Mouse (Mus musculus): ENCODE measurements at regions not wholly inside any gene's neighbourhood (a gene's known extent, or its start where the extent isn't known, plus 50 kb on each side); places are given as distances from the start of the nearest gene placed in this dataset.
A peak's percentile ranks its signal among the peaks of the same experiment; 100 is the strongest.

DNA sequence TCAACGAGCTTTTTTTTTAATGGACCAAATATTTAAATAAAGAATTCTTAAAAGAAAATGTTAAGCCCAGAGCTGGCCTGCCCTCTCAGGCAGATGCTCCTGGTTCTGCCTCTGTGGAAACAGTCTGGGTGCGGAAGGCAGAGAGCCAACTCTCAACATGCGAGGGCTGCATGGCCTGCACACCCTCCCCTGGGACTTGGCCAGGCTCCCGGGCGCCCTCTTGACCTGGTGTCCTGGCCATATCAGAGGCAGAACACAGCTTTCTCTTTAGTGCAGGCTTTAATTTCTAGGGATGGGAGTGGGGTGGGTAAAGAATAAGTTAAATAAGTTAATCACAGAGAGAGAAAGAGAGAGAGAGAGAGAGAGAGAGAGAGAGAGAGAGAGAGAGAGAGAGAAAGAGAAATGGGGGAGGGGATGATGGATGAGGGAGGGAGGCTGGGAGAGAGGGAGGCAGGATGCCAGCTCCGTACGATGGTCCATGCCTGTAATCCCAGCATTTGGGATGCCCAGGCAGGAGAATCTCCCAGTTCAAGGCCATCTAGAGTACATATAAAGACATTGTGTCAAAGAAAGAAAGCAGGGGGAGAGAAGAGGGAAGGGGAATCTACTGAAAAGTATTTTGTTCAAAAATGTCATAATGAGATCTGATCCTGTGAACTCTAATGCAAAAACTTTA, 123.2 kb upstream of the Plekha5 start:
- peak in 1 of 2 experiments; percentile 60 for DNase-seq (ENCODE audit: low spot score in 2 of 2)

DNA sequence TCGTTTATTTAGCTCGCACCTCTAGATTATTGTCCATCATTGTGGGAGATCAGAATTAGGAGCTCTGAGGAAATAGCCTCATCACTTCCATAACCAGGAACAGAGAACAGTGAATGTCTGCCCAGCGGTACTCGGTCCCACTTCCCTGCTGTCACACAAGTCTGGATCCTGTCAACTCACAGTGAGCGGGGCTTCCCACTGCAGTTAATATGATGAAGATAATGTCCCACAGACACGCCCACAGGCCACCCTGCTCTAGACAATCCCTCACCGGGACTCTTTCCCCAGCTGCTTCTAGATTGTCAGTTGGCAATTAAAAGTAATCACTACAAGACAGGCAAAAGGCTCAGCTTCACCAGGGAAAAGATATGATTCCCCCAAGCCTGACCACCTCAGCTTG, 124.2 kb upstream of the Plekha5 start:
- DNase-seq (ENCODE audit: low spot score in 2 of 2): no peak

DNA sequence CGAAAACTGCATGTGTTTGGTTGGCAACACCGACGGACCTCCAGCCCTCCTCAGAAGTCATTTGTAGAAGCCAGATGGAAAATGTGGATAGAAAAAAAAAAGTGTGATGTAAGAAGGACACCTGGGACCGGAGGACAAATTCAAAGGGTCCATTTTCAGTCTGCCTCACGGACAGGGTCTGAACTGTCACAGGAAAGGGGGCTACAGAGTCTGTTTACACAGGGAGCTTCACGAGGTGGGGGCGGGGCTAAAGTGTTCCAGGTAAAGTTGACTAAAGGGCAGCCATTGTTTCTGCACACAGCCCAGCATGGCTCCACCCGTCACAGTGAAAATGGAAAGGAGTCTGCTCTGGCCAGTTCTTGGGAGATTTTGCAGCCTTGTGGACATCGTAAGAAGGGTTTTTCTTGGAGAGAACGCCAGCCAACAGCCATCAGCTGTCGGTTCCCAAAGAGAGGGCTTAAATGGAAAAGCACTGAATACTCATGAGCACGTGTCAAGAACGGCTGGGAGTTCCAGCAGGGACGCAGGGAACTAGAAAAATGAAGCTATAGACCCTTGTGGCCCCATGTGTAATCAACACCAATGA, 125.8 kb upstream of the Plekha5 start:
- no peak for DNase-seq (ENCODE audit: low spot score in 2 of 2)

DNA sequence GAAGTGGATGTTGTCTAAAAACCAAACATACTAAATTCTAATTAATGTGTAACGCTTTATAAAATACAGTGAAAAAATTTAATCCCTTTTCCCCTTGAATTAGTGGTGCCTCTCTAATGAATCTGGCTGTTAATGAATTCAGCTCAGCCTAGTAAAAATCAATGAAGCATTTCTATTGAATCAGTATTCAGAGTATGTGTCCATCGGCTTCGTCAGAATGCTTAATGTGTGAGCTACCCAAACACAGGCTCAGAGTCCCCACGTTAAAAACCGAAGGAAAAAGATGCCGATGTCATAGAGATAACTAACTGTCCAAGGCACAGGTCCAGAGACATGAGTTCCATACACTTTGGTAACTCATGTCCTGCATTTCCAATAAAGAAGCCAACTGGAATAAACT, 126.3 kb upstream of the Plekha5 start:
- DNase-seq (ENCODE audit: low spot score in 2 of 2): no peak

DNA sequence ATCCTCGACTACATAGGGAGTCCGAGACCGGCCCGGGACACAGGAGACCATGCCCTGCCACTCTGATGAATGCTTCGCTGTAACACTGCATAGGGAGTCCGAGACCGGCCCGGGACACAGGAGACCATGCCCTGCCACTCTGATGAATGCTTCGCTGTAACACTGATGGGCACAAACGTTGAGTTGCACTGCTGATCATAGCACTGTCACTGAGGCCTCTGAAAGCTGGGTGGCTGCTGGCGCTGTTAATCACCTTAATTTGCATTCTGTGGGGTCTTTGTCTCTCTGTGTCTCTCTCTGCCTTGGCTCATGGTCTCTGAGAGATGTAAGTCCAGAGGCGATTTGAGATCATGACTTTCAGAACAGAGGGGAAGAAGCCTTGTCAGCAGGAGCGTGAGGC, 133.7 kb upstream of the Plekha5 start:
- DNase-seq (ENCODE audit: low spot score in 2 of 2): peak in 1 of 2 experiments; percentile 37

DNA sequence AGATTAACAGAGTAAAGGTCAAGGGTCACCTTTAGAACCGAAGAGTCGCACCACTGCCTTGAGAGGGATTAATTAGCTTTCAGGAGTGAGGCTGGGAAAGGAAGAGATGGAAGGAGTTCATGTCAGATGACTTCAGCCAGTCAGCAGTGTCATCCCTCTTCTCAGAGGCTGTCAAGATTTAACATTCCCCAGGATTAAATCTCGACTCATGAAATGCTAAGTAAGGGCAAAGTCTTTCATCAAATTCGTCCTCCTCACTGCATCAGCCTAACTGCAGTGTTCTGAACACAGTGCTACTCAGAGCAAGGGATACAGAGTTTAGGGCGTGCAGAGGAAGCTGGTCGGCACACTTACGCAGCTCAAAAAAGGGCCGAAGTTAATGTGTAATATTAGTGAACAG, 135.1 kb upstream of the Plekha5 start:
- DNase-seq (ENCODE audit: low spot score in 2 of 2): no peak

DNA sequence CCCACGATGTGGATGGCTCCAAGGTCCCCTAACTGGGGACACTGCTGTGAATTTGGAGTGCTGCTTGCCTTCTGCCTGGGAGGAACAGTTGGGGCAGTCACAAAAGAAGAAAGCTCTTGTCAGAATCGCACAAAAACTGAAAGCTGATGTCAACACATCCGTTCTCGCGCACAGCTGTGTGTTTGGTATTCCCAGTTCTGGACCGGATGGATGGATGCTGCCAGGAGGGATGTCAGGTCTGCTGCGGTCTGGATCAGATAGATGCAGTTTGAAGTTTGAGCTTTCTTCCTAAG, 141.6 kb upstream of the Plekha5 start:
- DNase-seq (ENCODE audit: low spot score in 2 of 2): no peak

DNA sequence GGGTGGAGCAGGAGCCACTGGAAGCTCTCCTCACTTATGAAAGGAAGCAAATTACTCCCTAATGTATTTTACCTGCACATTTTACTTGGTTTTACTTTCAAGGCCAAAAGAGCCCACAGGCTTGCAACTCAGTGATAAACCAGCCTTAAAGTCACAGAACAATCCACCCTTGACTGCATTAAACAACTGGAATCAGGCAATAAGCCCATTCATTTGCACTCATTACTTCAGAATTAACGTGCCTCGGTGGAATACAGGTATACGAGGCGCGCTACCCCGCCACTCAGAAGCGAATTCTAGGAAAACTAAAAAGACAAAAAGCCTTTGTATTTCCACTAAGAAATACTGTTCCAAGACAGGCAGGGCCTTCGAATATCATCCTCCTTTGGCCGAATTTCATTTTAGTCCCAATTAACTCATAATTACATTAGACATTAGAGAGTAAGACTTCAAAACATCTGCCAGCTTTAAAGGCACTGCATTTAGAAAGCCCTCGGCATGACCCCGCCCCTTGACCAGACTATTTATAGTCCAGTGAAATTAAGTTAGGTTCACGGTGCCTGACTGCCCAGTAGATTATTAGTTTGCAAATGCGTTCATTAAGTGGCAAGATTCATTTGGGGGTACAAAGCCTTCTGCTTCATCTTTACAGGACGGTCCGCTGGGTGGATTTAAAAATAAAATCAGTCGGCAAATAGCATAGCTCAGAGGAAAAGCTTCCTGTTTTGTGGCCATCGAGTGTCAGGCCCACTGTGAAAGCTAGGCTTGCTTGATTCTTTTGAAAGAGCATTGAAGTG, 142.2 kb upstream of the Plekha5 start:
- no peak for DNase-seq (ENCODE audit: low spot score in 2 of 2)

DNA sequence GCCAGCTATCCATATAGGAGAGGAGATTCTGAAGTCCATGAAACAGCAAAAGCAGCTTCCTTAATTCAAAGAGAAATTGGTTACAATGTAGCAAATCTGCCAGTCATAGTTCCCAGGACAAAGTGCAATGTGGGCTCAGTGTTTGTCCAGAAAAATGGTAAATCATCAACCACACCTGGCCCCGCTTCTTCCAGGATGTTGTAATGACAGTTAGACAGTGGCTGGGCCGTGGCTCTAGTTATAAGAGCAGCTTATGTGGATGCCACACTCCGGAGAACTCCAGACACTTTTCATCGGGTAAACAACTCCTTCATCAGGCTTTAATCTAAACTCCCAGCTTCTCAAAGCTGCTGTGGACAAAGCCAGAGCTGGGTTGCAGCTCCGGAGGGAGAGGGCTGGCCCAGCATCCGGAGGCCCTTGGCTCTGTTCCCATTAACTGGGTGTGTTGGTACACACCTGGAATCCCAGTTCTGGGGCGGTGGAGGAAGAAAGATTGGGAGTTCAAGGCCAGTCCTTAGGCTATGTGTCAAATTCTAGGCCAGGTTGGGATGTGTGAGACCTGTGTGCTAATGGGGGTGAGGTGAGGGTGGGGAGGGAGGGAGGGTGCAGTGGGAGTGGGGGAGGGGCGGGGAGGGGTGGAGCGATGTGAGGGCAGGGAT, 142.9 kb upstream of the Plekha5 start:
- no peak for DNase-seq (ENCODE audit: low spot score in 2 of 2)

DNA sequence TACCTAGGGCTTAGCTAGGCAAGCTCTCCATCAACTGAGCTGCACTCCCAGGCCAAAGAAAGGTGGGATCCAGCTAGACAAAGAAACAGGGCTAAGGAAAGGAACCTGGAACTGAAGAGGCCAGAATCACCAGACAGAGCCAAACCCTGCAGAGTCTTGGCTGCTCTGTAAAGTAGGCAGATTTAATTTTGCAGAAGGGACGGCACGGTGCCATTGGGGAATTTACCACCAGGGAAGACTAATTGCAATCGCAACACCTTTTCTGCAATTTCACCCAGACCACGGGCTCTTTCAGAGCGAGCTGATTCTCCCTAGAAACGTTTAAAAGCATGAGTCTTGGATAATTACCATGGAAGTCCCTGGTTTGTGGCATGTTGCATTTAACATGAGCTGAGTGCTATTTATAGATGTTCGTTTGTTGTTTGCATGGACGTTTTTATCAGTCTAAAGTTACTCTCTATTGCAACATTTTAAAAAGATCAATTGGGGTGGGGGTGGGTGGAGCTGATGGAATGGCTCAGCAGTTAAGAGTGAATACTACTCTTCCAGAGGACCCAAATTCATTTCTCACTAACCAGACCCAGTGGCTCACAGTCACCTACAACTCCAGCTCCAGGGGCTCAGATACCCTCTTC, 144.0 kb upstream of the Plekha5 start:
- no peak for DNase-seq (ENCODE audit: low spot score in 2 of 2)

DNA sequence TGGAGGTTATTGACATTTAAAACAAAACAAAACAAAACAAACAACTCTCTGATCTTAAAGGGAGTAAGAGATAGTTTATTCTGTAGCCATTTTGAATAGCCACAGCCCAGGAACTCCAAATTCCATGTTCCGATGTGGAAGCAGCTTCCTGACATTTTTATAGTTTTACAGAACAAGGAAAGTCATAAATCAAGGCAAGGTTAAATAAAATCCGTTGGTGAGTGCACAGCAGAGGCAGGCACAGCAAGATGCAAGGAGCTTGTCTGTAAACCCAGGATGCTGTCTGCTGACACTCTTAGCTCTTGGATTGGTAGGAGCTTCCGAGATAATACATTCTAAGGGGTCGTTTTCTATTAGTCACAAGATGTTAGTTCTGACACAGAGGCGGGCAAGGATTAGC, 145.1 kb upstream of the Plekha5 start:
- DNase-seq (ENCODE audit: low spot score in 2 of 2): no peak

DNA sequence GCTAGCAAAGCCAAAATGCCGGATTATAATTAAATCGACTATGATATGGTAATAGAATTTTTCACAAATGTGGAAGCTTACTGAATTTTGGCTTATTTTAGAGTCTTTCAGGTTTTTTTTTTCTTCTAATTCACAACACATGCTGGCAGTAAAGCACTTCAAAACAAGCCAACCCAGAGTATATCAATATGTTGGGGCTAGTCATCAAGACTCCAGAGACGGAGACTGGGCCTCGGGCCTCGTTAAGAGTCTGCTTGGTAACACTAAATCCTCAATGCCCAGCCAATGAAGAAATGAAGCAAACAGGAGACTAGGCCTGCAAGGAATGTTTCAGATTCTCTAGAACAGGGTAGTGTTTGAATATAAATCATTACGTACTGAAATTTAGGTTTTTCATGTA, 153.3 kb upstream of the Plekha5 start:
- no peak for DNase-seq (ENCODE audit: low spot score in 2 of 2)

DNA sequence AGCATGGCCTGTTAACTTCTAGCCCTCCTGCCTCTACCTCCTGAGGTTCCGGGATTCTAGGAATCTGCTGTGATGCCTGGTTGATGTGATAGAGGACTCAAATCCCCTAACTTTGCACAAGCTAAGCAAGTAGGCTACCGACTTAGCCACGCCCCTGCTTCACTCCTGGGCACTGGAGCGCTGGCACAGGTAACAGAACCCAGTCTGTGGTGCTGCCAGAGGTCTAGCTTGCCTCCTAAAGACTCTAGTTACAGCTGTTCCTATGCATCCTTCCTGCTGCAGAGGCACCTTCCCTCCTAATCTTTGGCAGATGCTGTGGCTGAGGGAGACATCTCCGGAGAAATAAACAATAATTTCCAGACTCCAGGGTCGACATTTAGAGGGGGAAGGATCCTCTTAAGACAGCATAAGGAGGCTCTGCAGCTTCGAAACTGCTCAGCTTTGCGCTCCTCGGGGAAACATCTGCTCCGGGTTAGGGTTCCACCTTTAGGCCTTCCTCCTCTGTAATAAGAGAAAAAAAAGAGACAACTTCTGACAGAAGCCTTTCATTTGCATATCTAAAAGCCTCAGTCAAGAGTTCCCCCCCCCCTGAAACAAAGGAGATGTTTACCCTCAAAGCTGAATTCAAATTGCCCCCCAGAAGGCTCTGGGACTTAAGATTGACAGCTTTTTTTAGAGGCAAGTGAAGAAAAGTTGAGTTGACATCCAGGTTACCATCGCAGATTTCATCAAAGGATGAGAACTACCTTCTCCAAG, 155.4 kb upstream of the Plekha5 start:
- no peak for DNase-seq (ENCODE audit: low spot score in 2 of 2)

DNA sequence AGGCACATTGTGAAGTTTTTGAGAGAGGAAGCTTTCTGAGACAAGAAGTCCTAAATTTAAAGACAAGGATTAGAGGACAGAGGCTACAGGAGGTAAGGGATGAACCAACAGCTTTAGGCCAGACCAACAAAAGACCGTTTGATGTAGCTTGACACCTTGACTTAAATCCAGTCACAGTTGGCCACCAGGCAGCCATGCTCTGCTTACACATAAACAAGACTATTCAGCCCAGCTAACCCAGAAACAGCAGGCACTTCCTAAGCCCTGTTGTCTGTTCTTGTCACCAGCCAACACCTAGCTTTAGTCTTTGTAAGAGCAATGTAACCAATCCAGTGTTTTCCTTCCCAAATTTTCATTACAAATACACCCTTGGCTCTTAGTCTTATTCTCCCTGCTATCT, 159.9 kb upstream of the Plekha5 start:
- DNase-seq (ENCODE audit: low spot score in 2 of 2): no peak

DNA sequence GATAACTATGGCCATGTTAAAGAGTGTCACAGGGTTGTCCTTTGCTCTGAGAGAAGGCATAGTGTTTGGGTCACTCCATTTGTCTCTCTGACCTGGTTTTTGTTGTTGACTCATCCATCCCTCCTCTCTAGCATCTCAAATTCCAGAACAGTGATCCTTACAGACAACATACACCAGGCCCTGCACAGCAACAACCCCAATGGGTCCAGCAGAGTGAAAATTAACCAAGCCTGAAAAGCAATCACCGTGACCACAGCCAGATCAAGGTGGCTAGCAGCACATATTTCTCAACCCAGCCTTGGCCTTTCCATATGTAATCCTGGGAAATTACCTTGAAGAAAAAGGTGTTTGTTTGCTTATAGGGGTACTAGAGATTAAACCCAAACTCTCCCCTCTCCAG, 162.0 kb upstream of the Plekha5 start:
- DNase-seq (ENCODE audit: low spot score in 2 of 2): no peak

DNA sequence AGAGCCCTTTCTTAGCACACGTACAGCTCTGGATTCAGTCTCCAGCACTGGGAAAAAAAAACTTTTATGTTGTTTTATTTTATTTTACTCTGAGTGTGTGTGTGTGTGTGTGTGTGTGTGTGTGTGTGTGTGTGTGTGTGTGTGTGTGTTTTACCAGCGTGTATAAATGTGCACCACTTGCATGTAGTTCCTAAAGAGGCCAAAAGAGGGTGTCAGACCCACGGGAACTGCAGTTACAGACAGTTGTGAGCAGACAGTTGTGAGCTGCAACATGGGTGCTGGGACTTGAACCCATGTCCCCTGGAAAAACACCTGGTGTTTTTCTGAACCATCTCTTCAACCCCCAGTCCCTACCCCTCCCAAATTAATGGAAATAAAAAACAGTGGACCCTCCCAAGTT, 165.1 kb upstream of the Plekha5 start:
- DNase-seq (ENCODE audit: low spot score in 2 of 2): no peak

DNA sequence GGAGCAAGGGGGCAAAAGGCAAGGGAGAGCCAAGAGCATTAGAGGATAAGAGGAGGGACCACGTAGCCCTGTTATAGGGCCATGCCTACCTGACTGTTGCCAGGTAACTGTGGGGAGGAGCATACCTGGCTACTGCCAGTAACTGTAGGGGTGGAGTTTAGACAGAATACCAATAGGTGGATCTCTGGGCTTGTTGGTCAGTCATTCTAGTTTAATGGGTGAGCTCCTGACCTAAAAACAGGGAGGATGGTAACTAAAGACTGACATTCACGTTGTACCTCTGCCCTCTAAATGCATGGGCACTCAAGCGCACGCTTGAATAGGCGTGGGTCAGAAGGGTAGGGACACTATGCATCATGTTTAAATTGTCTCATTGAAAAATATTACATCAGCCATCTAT, 165.8 kb upstream of the Plekha5 start:
- DNase-seq (ENCODE audit: low spot score in 2 of 2): no peak

DNA sequence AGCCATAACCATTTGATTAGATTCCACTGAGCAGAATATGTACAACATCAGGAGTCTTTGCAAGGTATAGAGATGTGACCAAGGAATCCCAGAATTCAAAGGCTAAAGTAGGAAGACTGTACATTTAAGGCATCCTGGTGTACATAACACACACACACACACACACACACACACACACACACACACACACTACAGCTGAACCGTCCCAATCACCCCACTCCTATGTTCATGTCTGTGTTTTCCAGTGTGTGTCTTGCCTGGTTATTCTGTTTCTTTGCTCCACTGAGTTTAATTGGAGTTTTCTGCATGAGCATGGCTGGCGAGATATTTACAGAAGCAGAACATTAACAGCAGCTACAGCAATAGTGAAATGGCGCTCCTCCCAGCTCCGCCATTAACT, 172.3 kb upstream of the Plekha5 start:
- DNase-seq (ENCODE audit: low spot score in 2 of 2): no peak

DNA sequence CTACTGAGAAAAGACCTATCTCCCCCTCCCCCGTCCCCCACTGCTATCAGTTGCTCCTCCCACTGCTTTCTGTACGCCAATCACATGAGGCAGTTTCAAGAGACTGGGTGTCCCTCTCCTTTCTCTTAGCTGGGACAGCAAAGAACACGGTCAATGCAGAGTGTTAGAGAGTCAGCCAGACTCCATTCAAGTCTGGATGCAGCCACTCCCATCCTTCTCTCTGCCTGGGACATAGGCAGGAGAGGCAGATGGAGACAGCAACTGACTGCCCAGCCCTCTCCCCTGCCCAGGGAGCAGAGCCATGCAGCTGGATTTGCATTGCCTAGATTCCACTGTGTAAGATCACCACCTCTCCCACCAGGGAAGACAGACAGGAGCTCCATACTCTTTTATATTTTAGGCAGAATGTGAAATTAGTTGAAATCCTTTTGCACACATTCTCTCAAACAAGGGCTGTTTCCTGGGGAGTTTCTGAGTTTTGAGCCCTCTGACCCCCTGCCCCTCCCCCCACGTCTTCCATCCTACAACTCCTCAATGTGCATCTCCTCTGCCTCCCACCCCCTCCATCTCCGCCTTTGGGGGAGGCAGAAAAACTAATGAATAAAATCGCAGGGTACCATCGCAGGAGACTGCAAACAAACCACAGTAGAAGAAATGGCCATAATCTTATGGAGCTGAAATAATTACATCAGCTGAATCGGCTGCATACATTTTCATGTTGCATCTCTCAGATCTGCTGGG, 180.3 kb upstream of the Plekha5 start:
- no peak for DNase-seq (ENCODE audit: low spot score in 2 of 2)

DNA sequence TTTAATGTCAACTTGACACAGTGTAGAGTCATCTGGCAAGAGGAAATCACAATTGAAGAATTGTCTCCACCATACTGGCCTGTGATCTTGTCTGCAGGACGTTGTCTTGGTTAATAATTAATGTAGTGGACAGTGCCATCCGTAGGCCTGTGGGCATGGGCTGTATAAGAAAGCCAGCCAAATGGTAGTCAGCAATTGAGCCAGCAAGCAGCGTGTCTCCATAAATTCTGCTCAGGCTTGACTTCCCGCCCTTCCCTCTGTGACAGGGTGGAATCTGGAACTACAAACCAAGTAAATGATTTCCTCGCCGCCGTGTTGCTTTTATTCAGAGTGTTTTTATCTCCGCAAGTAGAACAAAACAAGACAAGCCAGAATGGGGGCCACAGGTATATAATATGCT, 184.5 kb upstream of the Plekha5 start:
- no peak for DNase-seq (ENCODE audit: low spot score in 2 of 2)

DNA sequence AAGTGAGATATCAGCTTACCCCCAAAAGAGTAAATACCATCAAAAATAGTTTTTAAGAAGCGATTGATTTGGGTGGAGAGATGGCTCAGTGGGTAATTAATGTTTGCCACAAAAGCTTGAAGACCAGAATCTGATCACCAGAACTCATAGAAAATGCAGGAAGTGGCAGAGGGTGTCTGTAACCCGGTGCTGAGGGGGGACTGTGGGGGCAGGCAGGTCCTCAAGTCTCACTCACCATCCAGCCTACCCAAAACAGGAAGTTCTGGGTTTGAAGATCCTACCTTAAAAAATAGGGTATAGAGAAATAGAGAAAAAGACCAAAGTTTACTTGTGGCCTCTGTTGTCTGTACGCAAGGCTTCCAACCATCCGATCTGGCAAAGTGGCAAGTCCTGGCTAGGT, 190.3 kb upstream of the Plcz1 start:
- DNase-seq (ENCODE audit: low spot score in 2 of 2): no peak

All from right cerebral cortex, postnatal 10 days (tissue).